Mouse (Mus musculus) ES-Bruce4 (cell line): ENCODE measurements around the gene Cfap126. TPM values are rescaled to one million over a fixed set of nuclear protein-coding genes. Genes with fewer than 3 reads are reported as not detected.
A peak's percentile ranks its signal among the peaks of the same experiment; 100 is the strongest.

Source experiments
- H3K27ac ChIP-seq: 2 replicates; pipeline ENCODE4 v1.5.1; 2012; ENCODE audit warnings: low read length, inconsistent platforms; ENCODE audit not compliant: insufficient read depth
- H3K27me3 ChIP-seq: 2 replicates; pipeline ENCODE4 v1.6.1; 2012; ENCODE audit warnings: mild to moderate bottlenecking, low read length, inconsistent platforms; ENCODE audit not compliant: control insufficient read depth, poor library complexity, insufficient read depth, severe bottlenecking
- H3K36me3 ChIP-seq: 2 replicates; pipeline ENCODE4 v1.6.1; 2012; ENCODE audit warnings: inconsistent platforms, mild to moderate bottlenecking, low read length, moderate library complexity; ENCODE audit not compliant: control insufficient read depth, poor library complexity, insufficient read depth, severe bottlenecking
- H3K4me1 ChIP-seq: one replicate; pipeline ENCODE4 v1.8.1; 2011; ENCODE audit warnings: low read length; ENCODE audit not compliant: control insufficient read depth, insufficient read depth
- H3K4me3 ChIP-seq: 2 replicates; pipeline ENCODE4 v1.5.1; 2011; ENCODE audit warnings: low read depth, mild to moderate bottlenecking, low read length
- H3K9ac ChIP-seq: 2 replicates; pipeline ENCODE4 v1.6.1; 2012; ENCODE audit warnings: low read depth, mild to moderate bottlenecking, inconsistent platforms; ENCODE audit not compliant: poor library complexity, severe bottlenecking
- H3K9me3 ChIP-seq: replicated peaks from 2 replicates; pipeline ENCODE4 v1.6.1; 2012; ENCODE audit warnings: mild to moderate bottlenecking, low read length, inconsistent platforms; ENCODE audit not compliant: control insufficient read depth, poor library complexity, insufficient read depth, severe bottlenecking
- CTCF ChIP-seq: IDR thresholded peaks from one replicate; pipeline ENCODE4 v1.8.1; 2011; ENCODE audit warnings: low read depth, low read length
- EP300 ChIP-seq: IDR thresholded peaks from 2 replicates; pipeline ENCODE4 v1.6.1; 2011; ENCODE audit warnings: low read depth, low read length; ENCODE audit not compliant: insufficient read depth
- POLR2A ChIP-seq: IDR thresholded peaks from one replicate; pipeline ENCODE4 v1.8.1; 2011; ENCODE audit warnings: low read length; ENCODE audit not compliant: insufficient read depth
- polyA plus RNA-seq: library from polyadenylated mRNA; stranded (reverse); fragments of >200 nt; gene quantifications from 2 replicates; pipeline ENCODE4 v1.2.4, GENCODE M21; 2011; ENCODE audit warnings: low read depth; ENCODE audit not compliant: missing spikeins, insufficient read depth, insufficient read length

Gene Cfap126
- polyA plus RNA-seq, 1 experiment: 6.4 TPM

- TF ChIP-seq CTCF (no peak), EP300 (peak; percentile 94), POLR2A (no peak)
- H3K9ac ChIP-seq: no peak overlapping the region
- no peaks in the 10 kb centered on the region for H3K36me3 ChIP-seq
- no peak overlapping the region; the same call in 1 of the 2 replicates for H3K4me3 ChIP-seq
- peak overlapping the region; percentile 90 for H3K27ac ChIP-seq
- H3K4me1 ChIP-seq: peaks cover 3% of the 10 kb centered on the region
- peaks cover 2% of the 10 kb centered on the region for H3K9me3 ChIP-seq
- no peaks in the 10 kb centered on the region for H3K27me3 ChIP-seq
Measured at GRCm38 (mm10) chr1:171097136-171097535, 16.6 kb upstream of the Cfap126 start.

- TF ChIP-seq CTCF (no peak), POLR2A (no peak), EP300 (peak; percentile 74; the same call in 1 of the 2 replicates)
- H3K36me3 ChIP-seq: no peaks in the 10 kb centered on the region
- H3K4me1 ChIP-seq: peaks cover 3% of the 10 kb centered on the region
- no peaks in the 10 kb centered on the region; the same call in none of the 2 replicates for H3K9me3 ChIP-seq
- peak overlapping the region; percentile 90 for H3K27ac ChIP-seq
- no peak overlapping the region for H3K9ac ChIP-seq
- H3K4me3 ChIP-seq: no peak overlapping the region
- no peaks in the 10 kb centered on the region for H3K27me3 ChIP-seq
Measured at GRCm38 (mm10) chr1:171097612-171098011, 16.1 kb upstream of the Cfap126 start.

GRCm38 (mm10) chr1:171101033-171101432, 12.7 kb upstream of the Cfap126 start:
- no peaks in the 10 kb centered on the region for H3K36me3 ChIP-seq
- H3K27me3 ChIP-seq: no peaks in the 10 kb centered on the region
- no peaks in the 10 kb centered on the region; the same call in 1 of the 2 replicates for H3K9me3 ChIP-seq
- H3K4me3 ChIP-seq: no peak overlapping the region
- H3K9ac ChIP-seq: no peak overlapping the region
- peaks cover 3% of the 10 kb centered on the region for H3K4me1 ChIP-seq
- H3K27ac ChIP-seq: no peak overlapping the region
- TF ChIP-seq POLR2A: no peak
- TF ChIP-seq EP300: no peak
- TF ChIP-seq CTCF: no peak

DNA sequence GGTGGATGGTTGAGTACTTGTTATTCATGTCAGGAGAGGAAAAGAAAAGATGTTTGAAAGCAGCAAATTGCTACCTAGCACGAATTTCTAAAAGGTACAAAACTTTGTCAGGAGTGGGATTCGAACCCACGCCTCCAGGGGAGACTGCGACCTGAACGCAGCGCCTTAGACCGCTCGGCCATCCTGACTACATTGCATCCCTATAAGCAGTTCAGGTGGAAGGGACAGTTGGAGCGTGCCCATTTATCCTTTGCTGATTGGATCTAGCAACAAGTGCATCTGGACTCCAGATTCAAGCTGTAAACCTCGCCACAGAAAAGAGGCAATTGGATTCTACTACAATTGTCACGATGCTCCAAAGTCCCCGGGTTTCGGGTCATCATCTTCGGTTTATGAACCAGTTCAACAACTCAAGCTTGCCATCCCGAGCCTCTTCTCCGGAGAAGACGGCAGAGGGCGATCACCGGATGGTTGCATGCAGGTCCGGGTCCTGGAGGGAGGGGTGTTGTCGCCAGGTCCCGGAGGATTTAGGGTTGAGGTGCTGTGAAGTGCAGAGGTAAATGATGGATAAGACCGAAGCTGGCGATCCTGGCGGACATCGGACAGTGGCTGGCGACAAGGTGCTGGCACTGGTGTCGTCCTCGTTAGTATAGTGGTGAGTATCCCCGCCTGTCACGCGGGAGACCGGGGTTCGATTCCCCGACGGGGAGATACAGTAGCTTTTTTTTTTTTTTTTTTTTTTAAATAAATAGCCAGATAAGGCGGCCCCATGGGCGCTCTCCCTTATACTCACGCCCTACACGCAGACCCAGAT, 11.8 kb upstream of the Cfap126 start:
- no peaks in the 10 kb centered on the region for H3K27me3 ChIP-seq
- H3K36me3 ChIP-seq: no peaks in the 10 kb centered on the region
- H3K9ac ChIP-seq: peak overlapping the region; percentile 80
- H3K4me1 ChIP-seq: peaks cover 3% of the 10 kb centered on the region
- no peaks in the 10 kb centered on the region; the same call in 1 of the 2 replicates for H3K9me3 ChIP-seq
- peak overlapping the region; percentile 73 for H3K4me3 ChIP-seq
- 0 out of 2 replicates have a peak, but pooled peaks have one; percentile 46 for TF ChIP-seq EP300
- no peak for TF ChIP-seq CTCF
- no peak overlapping the region for H3K27ac ChIP-seq

DNA sequence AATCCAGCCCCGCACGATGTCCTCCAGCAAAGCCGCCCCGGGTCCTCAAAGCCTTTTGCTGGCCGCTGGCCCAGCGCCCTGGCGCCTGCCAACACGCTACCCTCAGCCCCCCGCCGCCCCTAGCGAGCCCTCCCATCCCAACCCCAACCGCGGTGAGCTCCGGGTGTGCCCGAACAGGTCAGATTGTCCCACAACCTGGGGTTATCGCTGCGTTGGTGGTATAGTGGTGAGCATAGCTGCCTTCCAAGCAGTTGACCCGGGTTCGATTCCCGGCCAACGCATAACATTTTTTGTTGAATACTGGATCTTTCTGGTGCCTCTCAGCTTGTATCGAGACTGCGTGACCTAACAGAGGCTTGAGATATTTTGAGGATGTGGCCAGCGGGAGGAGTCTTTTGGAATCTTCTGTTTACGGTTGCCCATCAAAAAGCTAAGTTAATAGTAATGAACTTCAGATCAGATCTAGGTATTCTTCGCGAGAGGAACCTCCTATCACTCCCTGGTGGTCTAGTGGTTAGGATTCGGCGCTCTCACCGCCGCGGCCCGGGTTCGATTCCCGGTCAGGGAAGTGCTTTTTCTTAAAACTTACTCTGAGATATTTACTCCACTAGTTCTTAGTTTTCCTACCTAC, 11.1 kb upstream of the Cfap126 start:
- H3K36me3 ChIP-seq: no peaks in the 10 kb centered on the region
- TF ChIP-seq EP300 (no peak), CTCF (no peak), POLR2A (no peak)
- peaks cover 3% of the 10 kb centered on the region for H3K4me1 ChIP-seq
- peak overlapping the region; percentile 80 for H3K9ac ChIP-seq
- no peaks in the 10 kb centered on the region; the same call in 1 of the 2 replicates for H3K9me3 ChIP-seq
- peak overlapping the region; percentile 48; the same call in 1 of the 2 replicates for H3K27ac ChIP-seq
- peak overlapping the region; percentile 73 for H3K4me3 ChIP-seq
- H3K27me3 ChIP-seq: no peaks in the 10 kb centered on the region
